Mouse (Mus musculus) erythroblast, embryonic 14.5 days (primary cell): ENCODE measurements around the gene Sgms1.

Experiments
- GATA1 ChIP-seq: IDR thresholded peaks from 2 replicates; pipeline ENCODE4 v1.6.1; 2012; ENCODE audit warnings: low read length, inconsistent platforms, mixed read lengths
- TAL1 ChIP-seq: IDR thresholded peaks from 3 replicates; pipeline ENCODE4 v1.6.1; 2012; ENCODE audit warnings: low read length, inconsistent platforms, mixed read lengths

GRCm38 (mm10) chr19:32262805-32263572, 126.5 kb downstream of the Sgms1 start:
- TF ChIP-seq GATA1 (no peak), TAL1 (no peak; the same call in 2 of the 3 replicates)
